Mouse (Mus musculus) frontal cortex, adult (tissue): ENCODE results near the gene Fn3krp.

Experiments used
- ATAC-seq: cut with Nextera tagmentation; 2 replicates; pipeline ENCODE4 v1.9.2; 2017; ENCODE audit warnings: mild to moderate bottlenecking, moderate library complexity, mixed read lengths; ENCODE audit not compliant: low TSS enrichment

Gene Fn3krp

GRCm38 (mm10) chr11:121420830-121421552, at the start of gene Fn3krp:
Gene Fn3krp, plus strand, starts transcription at chr11:121421401.
- peak; percentile 88 for ATAC-seq

GRCm38 (mm10) chr11:121373305-121373704, 47.9 kb upstream of the Fn3krp start:
- no peak for ATAC-seq

GRCm38 (mm10) chr11:121378644-121379043, 42.6 kb upstream of the Fn3krp start:
- no peak for ATAC-seq

- ATAC-seq: 0 out of 2 replicates have a peak, but pooled peaks have one; percentile 31
Observed at GRCm38 (mm10) chr11:121380294-121380693, 40.9 kb upstream of the Fn3krp start.

GRCm38 (mm10) chr11:121387750-121388553, 33.2 kb upstream of the Fn3krp start, which contains the start of gene Rab40b:
Gene Rab40b, minus strand, starts transcription at chr11:121388251.
- ATAC-seq: peak; percentile 85

- 0 out of 2 replicates have a peak, but pooled peaks have one; percentile 1 for ATAC-seq
Observed at GRCm38 (mm10) chr11:121388554-121388945, 32.7 kb upstream of the Fn3krp start.

- ATAC-seq: no peak
Observed at GRCm38 (mm10) chr11:121390793-121391192, 30.4 kb upstream of the Fn3krp start.

GRCm38 (mm10) chr11:121392405-121392804, 28.8 kb upstream of the Fn3krp start:
- no peak for ATAC-seq

GRCm38 (mm10) chr11:121407366-121408155, 13.6 kb upstream of the Fn3krp start:
- peak; percentile 90 for ATAC-seq

- no peak for ATAC-seq
Observed at GRCm38 (mm10) chr11:121414762-121415161, 6.4 kb upstream of the Fn3krp start.

GRCm38 (mm10) chr11:121415351-121415750, 5.8 kb upstream of the Fn3krp start:
- ATAC-seq: no peak

- ATAC-seq: 0 out of 2 replicates have a peak, but pooled peaks have one; percentile 17
Observed at GRCm38 (mm10) chr11:121417971-121418370, 3.2 kb upstream of the Fn3krp start.

GRCm38 (mm10) chr11:121418932-121419331, 2.3 kb upstream of the Fn3krp start:
- peak; percentile 21; the same call in 1 of the 2 replicates for ATAC-seq

- ATAC-seq: no peak
Observed at GRCm38 (mm10) chr11:121420379-121420778, 822 bp upstream of the Fn3krp start.

- ATAC-seq: peak; percentile 11; the same call in 1 of the 2 replicates
Observed at GRCm38 (mm10) chr11:121421553-121422173, 462 bp downstream of the Fn3krp start.

- no peak for ATAC-seq
Observed at GRCm38 (mm10) chr11:121433397-121433796, 12.2 kb downstream of the Fn3krp start.

GRCm38 (mm10) chr11:121434156-121435155, 13.3 kb downstream of the Fn3krp start, which contains the start of gene Fn3k:
Gene Fn3k, plus strand, starts transcription at chr11:121434913.
- ATAC-seq: peak; percentile 94

- no peak for ATAC-seq
Observed at GRCm38 (mm10) chr11:121437236-121437635, 16.0 kb downstream of the Fn3krp start.

GRCm38 (mm10) chr11:121439686-121440292, 18.6 kb downstream of the Fn3krp start:
- ATAC-seq: no peak

GRCm38 (mm10) chr11:121441653-121442052, 20.5 kb downstream of the Fn3krp start:
- no peak for ATAC-seq
